Mouse (Mus musculus): ENCODE measurements around the gene Mak. TPM values are rescaled to one million over a fixed set of nuclear protein-coding genes. Genes with fewer than 3 reads are reported as not detected.

The Mak gene
- not detected for total RNA-seq (2021)
- long read RNA-seq, experiment 1 = 0 reads
- long read RNA-seq, experiment 2 = 0 reads

DNA sequence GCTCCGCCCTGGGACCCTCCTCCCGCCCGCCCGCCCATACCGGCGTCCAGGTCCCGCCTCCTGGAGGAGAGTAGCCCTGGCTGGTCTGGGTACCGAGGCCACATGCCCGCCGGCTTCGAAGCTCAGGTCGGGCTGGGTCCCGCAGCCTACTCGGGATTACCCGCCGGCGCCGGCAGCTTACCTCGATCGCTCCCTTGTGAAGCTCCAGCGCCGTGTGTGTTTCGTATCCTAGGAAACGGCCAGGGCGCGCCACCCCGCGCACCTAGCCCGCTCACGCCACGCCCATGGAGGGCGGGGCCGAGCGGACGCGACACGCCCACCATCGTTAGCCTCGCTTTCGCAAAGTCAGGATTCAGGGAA lies at the start of gene Mak:
Gene Mak, minus strand, starts transcription at position 286 of the 360 bp plus-strand sequence.
- peak; percentile 16 for DNase-seq

DNA sequence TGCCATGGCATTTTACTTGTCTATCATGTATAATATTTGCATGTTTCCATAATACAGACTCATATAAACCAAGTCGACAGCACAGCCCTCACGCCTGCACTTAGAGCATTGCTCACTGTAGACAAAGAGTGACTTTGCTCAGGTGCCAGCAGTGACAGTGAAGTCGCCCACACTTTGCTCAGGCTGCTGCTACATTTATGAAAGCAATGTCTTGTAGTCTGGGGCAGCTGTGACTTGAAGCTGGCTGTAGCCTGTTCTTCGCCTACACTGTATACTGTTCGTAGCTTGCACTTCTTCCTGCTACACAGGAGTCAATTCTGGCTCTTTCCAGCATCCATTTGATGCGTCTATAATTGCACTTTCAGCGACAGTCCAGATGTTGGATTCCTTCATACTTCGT lies 49.6 kb upstream of the Mak start:
- no peak for DNase-seq

DNA sequence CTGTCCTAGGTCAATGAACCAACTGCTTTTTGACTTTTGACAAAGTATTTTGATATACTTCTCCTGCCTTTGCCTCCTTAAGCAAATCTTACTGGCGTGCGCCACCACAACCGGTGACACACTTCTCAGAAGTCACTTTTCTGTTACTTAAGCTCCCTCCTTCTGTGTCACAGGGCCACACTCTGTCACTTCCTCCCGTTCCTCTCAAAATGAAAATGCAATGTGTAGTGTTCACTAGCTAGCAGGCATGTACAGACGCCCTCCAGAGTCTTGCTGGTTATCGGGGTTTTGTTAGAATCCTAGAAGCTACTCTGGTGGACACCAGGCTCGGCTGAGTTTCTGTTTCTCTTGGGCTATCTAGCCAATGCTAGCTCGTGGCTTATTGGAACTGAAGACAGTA lies 48.8 kb upstream of the Mak start:
- no peak for DNase-seq

DNA sequence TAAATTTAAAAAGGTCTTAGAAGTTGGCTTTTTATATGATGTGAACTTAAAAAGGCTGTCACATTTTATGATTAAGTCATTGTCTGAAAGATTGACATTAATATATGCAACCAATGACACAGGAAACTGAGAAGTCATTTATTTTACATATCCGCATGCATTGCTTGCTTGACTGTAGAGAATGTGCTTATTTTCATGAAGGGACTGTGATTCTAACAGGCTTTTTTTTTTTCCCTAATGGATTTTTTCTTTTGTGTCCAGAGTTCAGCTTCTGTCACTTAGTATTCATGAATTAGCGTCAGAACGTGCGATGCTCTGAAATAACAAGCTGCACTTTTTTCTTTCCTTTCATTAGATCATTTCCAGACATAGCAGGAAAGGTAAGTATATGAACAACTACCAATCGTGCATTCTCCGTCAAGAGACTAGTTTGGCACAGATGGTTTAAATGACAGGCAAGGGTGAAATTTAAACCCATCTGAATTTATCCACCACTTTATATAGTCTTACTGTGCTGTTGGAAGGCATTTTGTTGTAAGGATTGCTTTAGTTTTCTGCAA lies 44.2 kb upstream of the Mak start:
- DNase-seq = no peak

DNA sequence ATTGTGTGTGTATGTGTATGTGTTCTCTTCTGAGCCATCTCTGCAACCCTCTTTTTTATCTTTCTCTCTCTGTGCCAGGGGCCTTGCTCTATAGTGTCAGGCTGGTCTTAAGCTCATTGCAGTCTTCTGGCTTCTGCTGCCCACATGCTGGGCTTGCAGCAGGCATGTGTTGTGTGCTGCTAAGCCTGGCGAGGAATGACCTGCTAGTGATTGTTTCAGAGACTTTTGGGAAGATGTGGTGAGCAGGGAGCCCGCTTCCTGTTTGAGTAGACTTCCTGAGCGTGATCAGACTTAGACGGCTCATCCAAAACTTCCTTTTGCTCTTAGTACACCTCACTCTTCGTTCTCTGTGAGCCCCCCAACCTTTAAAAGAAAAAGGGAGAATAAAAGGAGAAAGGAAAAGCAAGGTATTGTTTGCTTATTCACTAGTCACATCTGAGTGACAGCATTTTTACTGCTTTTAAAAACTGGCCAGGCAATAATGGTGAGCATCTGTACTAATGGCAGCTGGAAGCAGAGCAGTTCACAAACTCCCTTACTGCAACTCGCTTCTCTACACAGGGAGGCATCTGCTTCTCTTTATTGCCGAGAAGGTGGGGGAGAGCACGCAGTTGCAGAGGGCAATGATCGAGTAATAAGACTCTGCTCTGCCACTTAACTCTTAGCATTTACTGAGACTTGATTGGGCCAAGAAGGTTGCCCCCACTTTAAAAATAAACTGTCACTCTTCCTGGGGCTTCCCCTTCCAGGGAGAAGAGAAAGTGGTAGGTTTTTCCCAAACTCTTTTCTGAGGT lies 39.8 kb upstream of the Mak start:
- DNase-seq = no peak

DNA sequence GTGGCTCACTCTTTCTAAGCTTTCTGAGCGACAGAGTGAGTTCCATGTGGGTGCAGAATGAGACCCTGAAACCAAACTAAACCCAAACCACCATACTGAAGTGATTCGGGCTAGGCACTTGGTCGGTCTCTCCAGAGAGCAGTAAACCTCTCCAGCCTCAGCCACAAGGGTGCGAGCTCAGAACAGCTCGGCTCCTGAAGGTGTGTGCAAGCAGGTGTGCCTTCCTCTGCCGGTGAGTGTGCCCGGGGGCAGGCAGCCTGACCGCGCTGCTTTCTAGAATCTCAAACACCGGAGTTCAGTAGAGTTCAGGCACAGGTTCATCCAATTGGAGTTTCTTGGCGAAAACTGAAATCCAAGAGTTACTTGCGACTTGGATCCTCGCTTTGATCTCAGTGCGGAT lies 34.4 kb upstream of the Mak start, which contains the start of gene Sycp2l:
Gene Sycp2l, plus strand, starts transcription at position 368 of the 400 bp plus-strand sequence.
- DNase-seq = no peak

DNA sequence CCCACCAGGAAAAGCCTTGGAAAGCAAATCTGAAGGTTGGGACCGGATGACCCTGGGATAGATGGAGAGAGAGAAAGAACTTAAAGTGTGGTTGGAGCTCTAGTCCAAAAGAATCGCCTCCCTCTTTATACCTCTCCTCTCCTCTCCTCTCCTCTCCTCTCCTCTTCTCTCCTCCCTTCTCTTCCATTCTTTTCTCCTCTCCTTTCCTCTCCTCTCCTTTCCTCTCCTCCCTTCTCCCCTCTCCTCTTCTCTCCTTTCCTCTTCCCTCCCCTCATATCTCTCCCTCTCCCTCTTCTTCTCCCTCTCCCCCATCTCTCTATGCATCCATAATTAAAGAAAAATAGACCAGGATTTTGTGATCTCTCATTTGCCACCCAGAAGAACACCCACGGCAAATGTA lies 31.4 kb upstream of the Mak start, which contains the start of gene Gcm2:
Gene Gcm2, minus strand, starts transcription at position 101 of the 400 bp plus-strand sequence.
- DNase-seq = no peak

DNA sequence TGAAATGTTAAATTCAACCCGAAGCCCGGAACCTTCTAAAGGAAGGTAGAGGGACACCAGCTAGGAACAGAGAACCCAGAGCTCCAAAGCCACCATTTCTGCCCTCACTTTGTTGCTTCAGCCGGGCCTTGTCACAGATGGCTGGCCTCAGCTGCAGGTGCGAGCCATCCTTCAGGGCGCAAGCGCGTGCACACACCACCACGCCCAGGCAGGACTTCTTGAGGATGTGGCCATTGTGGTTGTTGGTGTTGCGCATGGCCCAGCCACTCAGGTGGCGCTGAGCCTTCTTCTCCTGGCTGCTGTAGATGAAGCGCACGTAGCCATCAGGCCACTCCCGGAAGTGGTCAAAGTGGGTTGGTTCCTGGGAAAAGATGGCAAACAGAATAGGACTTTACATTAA lies 26.0 kb upstream of the Mak start:
- DNase-seq = no peak

DNA sequence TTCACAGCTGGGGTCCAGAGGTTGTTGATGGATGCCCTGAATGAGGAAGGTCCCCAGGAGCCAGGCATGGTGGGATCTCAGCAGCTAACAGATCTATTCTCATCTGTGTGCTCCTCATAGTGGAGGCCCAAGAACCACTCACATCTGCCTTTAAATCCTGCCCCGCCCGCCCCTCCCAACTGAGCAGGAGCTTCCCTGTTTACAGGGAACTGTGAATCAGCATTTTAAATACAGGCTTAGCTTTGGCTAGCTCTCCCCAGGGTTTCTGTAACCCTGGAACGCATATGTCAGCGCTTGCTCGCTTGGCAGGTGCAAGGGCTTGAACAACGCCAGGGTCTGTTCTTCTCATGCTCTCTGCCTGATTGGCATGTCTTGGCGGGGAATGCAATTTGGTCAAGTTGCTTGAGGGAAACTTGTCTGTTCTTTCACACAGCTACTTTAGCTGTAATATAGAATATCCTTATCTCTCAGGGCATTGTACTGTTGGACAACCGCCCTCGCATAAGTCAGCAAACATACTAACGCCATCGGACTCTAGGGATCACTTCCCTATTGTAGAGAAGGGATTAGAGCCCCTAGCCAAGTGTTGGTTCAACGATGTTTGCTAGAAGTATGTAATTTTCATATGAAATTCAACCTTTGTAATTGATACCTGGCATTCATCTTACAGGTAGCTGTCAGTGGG lies 24.5 kb upstream of the Mak start:
- no peak for DNase-seq

DNA sequence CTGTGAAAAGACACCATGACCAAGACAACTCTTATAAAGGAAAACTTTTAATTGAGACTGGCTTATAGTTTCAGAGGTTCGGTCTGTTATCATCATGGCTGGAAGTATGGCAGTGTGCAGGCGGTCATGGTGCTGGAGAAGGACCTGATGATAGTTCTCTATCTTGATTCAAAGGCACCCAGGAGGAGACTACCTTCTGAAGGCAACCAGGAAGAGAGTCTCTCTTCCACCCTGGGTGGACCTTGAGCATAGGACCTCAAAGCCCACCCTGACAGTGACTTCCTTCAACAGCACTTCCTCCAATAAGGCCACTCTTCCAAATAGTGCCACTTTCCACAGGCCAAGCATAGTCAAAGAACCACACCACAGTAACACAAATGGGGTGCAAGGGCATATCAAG lies 20.5 kb upstream of the Mak start:
- no peak for DNase-seq

DNA sequence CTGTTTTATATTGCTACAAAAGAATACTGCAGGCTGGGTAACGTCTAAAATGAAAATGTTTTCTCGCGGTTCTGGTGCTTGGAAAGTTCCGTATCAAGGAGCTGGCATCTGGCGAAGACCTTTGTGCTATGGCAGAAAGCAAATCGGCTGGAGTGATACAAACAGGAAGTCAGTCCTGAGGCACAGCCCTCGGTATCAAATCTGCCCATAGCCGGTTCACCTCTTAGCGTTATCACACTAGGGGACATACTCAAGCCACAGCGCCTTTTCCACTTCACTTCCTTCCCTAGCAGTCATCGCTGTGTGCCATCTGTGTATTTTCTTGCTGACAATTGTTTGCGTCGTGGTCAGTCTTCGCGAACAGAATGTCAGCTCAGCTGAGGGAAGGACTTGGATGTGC lies 18.8 kb upstream of the Mak start:
- DNase-seq = no peak

DNA sequence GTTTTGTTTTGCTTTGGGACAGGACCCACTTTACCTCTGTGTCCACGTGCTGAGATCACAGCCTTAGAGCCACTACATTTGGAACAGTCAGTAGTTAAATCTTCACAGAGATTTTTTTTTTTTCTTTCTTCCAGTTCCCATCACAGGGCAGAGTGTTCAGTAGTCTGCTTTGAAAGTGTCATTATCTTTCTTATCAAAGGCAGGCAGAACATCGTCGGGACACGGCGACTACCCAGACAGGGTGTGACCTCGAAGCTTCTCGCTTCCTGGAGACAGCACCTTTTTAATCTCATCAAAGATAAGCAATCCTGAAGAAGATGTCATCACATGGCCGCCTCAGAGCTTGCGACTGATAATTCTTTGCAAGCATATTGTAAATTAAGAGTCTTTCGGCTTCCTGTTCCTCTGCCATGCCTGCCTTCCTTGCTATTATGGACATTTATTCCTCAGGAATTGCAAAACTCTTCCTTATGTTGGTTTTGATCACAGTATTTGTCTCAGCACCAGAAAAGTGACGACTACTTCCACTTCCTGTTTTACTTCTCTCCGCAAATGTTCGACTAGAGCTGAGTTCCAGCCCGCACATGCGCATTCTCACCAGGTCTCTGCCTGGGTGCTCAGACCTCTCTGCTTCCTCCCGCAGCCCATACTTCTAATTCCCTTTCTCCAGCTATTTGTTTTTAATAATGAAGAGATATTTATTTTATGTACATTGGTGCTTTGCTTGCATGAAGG lies 18.0 kb upstream of the Mak start:
- DNase-seq = no peak

DNA sequence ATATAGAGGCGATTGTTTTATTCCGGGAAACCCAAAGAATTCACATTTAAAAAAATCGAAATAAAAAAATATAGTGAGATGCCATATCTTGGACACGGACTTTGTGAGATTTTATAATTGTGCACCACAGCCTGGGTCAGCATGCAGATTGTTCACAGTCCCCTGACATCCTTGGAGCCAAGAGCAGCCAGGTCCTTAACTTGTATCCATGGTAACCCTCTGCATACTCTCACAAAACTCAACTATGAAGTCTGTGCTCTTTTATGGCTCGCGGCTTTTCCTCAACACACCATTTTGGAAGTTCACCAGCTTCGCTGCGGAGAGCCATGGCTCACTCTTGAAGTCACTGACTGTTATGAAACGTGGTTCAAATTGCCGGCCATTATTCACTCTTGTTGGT lies 14.7 kb upstream of the Mak start:
- no peak for DNase-seq

DNA sequence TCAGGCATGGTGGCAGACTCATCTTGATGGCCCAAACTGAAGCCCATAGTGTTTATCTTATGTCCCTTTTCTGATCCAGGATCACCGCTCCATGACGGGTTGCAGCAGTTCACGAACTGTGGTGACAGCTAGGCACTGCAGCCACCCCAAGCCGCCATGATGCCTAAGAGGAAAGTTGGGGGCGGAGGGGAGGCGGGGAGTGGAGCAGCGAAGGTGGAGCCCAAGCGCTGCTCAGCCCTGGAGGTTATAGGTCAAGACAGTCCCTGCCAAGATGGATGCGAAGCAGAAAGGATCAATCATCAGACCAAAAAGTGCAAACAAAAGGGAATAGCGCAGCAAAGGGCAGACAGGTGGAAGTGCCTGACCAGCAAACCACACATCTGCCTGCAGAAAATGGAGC lies 11.8 kb upstream of the Mak start:
- DNase-seq = no peak

DNA sequence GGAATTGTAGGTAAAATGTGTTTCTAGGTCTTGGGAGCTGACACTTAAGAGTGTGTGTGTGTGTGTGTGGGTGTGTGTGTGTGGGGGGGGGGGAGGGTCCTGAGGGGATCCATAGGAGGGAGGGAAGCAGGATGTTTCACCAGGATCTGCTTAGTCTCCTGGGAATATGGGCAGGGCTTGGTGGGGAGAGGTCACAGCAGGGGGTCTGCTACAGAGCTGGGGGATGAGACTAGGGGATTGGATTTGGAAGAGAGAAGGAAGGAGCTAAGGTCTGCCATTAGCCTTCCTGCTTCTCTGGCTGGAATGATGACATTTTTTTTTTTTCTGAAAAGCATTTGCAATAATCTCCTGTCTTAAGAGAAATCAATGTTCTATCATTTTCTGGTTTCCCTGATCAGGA lies 9.2 kb upstream of the Mak start:
- no peak for DNase-seq

DNA sequence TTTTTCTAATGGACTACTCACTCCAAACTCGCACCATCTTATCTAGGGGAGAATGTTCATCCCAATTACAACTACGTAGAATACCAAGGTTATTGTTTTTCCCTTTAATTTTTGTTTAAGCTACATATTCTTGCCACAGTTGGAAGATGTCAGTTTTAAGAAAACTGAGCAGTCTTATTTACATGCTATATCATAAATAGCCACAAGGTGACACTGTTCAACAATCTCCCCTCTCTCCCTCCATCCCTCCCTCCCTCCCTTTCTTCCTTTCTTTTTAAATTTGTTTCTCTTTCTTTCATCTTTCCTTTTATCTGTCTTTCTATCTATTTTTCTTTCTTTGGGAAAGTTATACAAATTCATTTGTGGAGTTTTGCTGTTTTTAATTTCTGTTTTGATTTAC lies 5.6 kb upstream of the Mak start:
- DNase-seq = no peak

DNA sequence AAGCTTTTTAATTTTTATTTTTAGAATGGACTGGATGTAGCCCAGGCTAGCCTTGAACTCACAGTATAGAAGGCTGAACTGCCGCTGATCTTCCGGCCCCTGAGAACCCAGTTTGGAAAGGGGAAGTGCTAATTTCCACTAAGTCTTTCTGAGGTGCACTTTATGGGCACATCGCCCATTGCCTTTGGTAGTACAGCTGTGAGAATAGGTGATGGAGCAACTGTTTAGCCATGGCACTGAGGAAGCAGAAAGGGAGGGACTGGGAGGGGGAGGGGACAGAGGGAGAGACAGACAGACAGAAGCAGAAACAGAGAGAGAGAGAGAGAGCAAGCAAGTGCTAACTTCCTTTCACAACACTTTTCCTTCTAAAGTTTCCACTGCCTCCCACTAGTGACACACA lies 5.0 kb upstream of the Mak start:
- DNase-seq = no peak

DNA sequence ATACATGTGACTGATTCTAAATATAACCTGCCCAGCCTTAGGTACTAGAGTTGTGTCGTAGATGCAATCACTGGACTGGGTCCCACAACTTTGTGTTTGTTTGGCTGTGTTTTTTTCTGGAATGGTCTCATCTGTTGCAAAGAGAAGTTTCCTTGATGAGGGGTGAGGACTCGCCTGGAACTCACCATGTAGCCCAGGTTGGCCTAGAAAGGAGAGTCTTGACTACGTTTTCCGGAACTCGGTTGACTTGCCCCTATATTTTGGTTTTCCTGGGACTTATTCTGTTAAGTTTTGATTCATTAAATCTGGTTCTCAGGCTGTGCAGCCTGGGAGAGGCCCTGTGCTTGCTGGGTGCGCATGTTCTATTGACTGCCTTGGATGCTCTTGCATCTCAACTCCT lies 1.2 kb upstream of the Mak start:
- no peak for DNase-seq

DNA sequence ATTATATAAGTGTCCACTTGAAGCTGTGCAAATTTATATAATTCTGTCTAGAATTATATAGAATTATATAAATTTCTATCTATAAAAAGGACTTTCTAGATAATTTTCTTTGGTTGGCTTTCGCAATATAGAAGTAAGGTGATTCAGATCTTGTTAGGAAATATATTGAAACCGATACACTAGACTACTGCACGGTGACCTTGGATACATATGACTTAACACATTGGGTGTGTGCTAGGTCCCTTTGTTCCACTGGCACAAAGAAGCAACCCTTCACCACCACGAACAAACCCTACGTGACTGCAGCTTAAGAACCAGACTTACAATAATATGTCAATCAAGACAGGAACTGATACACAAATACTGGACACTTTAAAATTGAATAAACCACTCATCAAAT lies 353 bp upstream of the Mak start:
- no peak for DNase-seq

DNA sequence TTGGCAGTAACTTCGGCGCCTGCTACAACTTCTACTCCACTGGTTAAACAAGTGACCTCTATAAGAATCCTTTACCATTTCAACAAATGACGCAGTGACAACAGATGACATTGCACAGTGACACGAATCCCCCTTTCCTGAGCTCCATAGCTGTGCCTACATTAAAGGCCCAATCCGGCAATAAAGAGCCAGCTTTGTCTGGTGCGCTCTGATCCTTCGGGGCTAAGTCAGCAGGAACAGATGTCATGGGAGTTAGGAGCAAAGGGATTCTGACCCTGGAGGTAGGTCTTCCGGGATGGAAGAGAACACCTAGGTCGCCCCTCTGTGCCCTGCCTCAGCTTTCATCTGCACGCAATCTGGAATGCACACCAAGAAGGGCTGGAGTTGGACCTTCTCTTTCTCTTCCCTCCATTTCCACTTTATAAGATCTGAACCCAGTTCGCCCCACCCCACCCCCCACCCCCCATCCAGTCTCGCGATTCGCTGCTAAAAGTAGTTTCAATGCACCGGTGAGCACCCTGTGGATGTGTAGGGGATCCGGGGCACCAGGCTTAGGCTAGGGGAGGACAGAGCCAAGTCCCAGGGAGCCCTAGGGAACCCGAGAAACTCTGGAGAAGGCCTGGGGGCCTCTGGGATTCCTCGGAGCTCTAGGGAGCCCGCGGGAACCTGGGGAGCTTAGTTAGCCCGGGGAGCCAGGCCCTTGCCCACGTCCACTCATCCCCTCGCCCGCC lies 651 bp downstream of the Mak start:
- no peak for DNase-seq

DNA sequence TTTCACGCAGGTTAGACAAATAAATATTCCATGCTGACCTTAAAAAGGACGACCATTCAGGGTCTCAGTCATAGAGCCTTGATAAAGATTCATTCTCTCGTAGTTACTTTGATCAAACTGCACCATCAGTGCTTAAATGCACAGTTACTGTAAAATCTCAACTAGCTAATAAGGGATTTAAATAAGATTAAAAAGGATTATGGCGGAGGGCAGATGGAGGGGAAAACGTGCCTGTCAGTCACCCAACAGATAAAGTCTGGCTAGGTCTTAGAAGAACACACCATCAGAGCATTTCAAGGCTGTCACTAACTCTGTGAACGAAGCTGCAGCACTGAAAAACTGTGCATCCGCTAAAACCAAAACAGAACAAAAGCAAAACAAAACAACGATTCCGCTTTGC lies 1.6 kb downstream of the Mak start:
- DNase-seq = no peak

DNA sequence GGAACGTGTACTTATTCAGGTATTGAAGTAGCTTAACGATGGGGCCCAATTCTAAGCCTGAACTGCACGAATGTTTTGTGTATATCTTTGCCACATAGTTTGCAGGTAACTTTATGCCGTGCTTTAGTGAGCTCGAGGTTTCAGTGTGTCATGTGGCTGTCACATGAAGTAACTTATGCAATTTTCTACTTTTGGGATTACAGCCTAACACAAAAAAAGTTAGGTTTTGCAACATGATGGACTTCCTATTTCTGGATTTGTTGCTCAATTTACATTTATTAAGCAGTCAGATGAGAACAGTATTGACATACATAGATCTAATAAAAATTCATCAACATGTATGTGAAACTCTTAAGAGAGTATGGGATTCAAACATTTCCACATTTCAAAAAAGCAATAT lies 5.7 kb downstream of the Mak start:
- no peak for DNase-seq
